Mouse (Mus musculus): ENCODE data around the gene Ddx47.

The Ddx47 gene

GRCm38 (mm10) chr6:135068221-135068620 is 56.8 kb downstream of the Ddx47 start:
- no peak for DNase-seq (ENCODE audit: low read depth, low spot score)

- no peak for DNase-seq (ENCODE audit: low read depth, low spot score)
These were observed 58.4 kb downstream of the Ddx47 start for GRCm38 (mm10) chr6:135069856-135070255.

GRCm38 (mm10) chr6:135070347-135070746 is 58.9 kb downstream of the Ddx47 start:
- no peak for DNase-seq (ENCODE audit: low read depth, low spot score)

All from retina, adult 2 months (tissue).